Mouse (Mus musculus): ENCODE measurements around the gene Hif3a. TPM values are rescaled to one million over a fixed set of nuclear protein-coding genes. Genes with fewer than 3 reads are reported as not detected.

Hif3a gene
- total and polyA plus RNA-seq, 3 experiments, result 8.0 to 37.9 TPM; not detected in 1

GRCm38 (mm10) chr7:17059463-17059844 is 2.8 kb downstream of the Hif3a start:
- Histone ChIP-seq H3K4me1 (ENCODE audit: control insufficient read depth in 1 of 2, insufficient read depth in 2 of 2, low read length in 2 of 2) (peaks cover 8 to 47% of the 10 kb centered on the region in 2 experiments), H3K4me3 (ENCODE audit: control insufficient read depth in 1 of 2, insufficient read depth in 1 of 2, low read depth in 2 of 2, low read length in 2 of 2) (peak overlapping the region; percentile 59 to 61)
- peak; percentile 65 for DNase-seq (ENCODE audit: low read depth, low spot score)

GRCm38 (mm10) chr7:17058816-17059462 is 3.3 kb downstream of the Hif3a start:
- H3K4me3 ChIP-seq (ENCODE audit: control insufficient read depth in 1 of 2, insufficient read depth in 1 of 2, low read depth in 2 of 2, low read length in 2 of 2), result peak overlapping the region; percentile 59 to 61
- peaks cover 8 to 47% of the 10 kb centered on the region in 2 experiments for H3K4me1 ChIP-seq (ENCODE audit: control insufficient read depth in 1 of 2, insufficient read depth in 2 of 2, low read length in 2 of 2)
- peaks cover 9% of the 10 kb centered on the region; the same call in 1 of the 2 replicates for H3K79me2 ChIP-seq (ENCODE audit: control insufficient read depth, insufficient read depth, low read length, poor library complexity)
- H3K27me3 ChIP-seq (ENCODE audit: control insufficient read depth in 1 of 2, insufficient read depth in 2 of 2, low read length in 2 of 2), result no peaks in the 10 kb centered on the region
- peak overlapping the region; percentile 100 for H3K27ac ChIP-seq (ENCODE audit: control insufficient read depth, low read depth, low read length)
- peak overlapping the region; percentile 87 for H3K9ac ChIP-seq (ENCODE audit: control insufficient read depth, low read depth, low read length, poor library complexity, severe bottlenecking)
- peak; percentile 91 for DNase-seq (ENCODE audit: low read depth, low spot score)
- no peaks in the 10 kb centered on the region for H3K9me3 ChIP-seq (replicated peaks; ENCODE audit: insufficient read depth, low read length)
- peaks cover 0 to 33% of the 10 kb centered on the region in 2 experiments; a peak in 2 of 4 replicates for H3K36me3 ChIP-seq (ENCODE audit: control insufficient read depth in 1 of 2, insufficient read depth in 2 of 2, low read length in 2 of 2)
- TF ChIP-seq CHD1 (IDR thresholded peaks at IDR 0.05; ENCODE audit: low read depth, low read length) (peak; percentile 96), BHLHE40 (IDR thresholded peaks at IDR 0.05; ENCODE audit: borderline replicate concordance, low read depth, low read length) (peak; percentile 98), ZKSCAN1 (IDR thresholded peaks at IDR 0.05; ENCODE audit: low read depth, low read length) (no peak), MXI1 (IDR thresholded peaks at IDR 0.05; ENCODE audit: low read depth, low read length) (peak; percentile 84), NRF1 (IDR thresholded peaks at IDR 0.05; ENCODE audit: insufficient read depth, low read depth, low read length, poor library complexity, severe bottlenecking) (no peak), ELF1 (IDR thresholded peaks at IDR 0.05; ENCODE audit: low read depth, low read length) (no peak), MYB (IDR thresholded peaks at IDR 0.05; ENCODE audit: low read depth, low read length) (no peak), RCOR1 (IDR thresholded peaks at IDR 0.05; ENCODE audit: low read depth, low read length) (no peak), TBP (IDR thresholded peaks at IDR 0.05; ENCODE audit: low read depth, low read length) (no peak), NELFE (IDR thresholded peaks at IDR 0.05; ENCODE audit: low read depth, low read length) (peak; percentile 12; the same call in 1 of the 2 replicates), E2F4 (IDR thresholded peaks at IDR 0.05; ENCODE audit: borderline replicate concordance, low read depth, low read length) (no peak), KAT2A (conservative IDR thresholded peaks at IDR 0.05; ENCODE audit: low read depth, low read length) (no peak), USF2 (IDR thresholded peaks at IDR 0.05; ENCODE audit: borderline replicate concordance in 1 of 2, insufficient read depth in 1 of 2, low read depth in 1 of 2, low read length in 2 of 2) (no peak), ZNF384 (IDR thresholded peaks at IDR 0.05; ENCODE audit: low read depth, low read length) (no peak), TCF12 (IDR thresholded peaks at IDR 0.05; ENCODE audit: low read depth, low read length) (no peak), MAX (IDR thresholded peaks at IDR 0.05; ENCODE audit: low read length) (peak; percentile 85), CHD2 (IDR thresholded peaks at IDR 0.05; ENCODE audit: low read length) (no peak), MEF2A (IDR thresholded peaks at IDR 0.05; ENCODE audit: extremely low read depth, insufficient replicate concordance, low read depth, low read length, poor library complexity, severe bottlenecking) (no peak), EP300 (IDR thresholded peaks at IDR 0.05; ENCODE audit: low read depth in 1 of 2, low read length in 2 of 2) (peak; percentile 45 to 49), MAFK (IDR thresholded peaks at IDR 0.05; ENCODE audit: borderline replicate concordance, low read depth, low read length) (no peak), SMC3 (IDR thresholded peaks at IDR 0.05; ENCODE audit: low read depth, low read length) (no peak), ETS1 (IDR thresholded peaks at IDR 0.05; ENCODE audit: low read depth, low read length) (peak; percentile 87), MYC (IDR thresholded peaks at IDR 0.05; ENCODE audit: low read depth, low read length) (peak; percentile 93), ZMIZ1 (IDR thresholded peaks at IDR 0.05; ENCODE audit: low read depth, low read length) (0 out of 2 replicates have a peak, but pooled peaks have one; percentile 40), ZC3H11A (IDR thresholded peaks at IDR 0.05; ENCODE audit: low read depth, low read length) (no peak), POLR2A (IDR thresholded peaks at IDR 0.05; ENCODE audit: control insufficient read depth in 1 of 2, insufficient read depth in 1 of 2, low read depth in 1 of 2, low read length in 2 of 2, poor library complexity in 1 of 2) (peak; percentile 22 to 49; a peak in 1 of 4 replicates)

More at GRCm38 (mm10) chr7:17059463-17059844, 2.8 kb downstream of the Hif3a start:
- Histone ChIP-seq H3K36me3 (ENCODE audit: control insufficient read depth in 1 of 2, insufficient read depth in 2 of 2, low read length in 2 of 2) (peaks cover 0 to 33% of the 10 kb centered on the region in 2 experiments; a peak in 2 of 4 replicates), H3K27me3 (ENCODE audit: control insufficient read depth in 1 of 2, insufficient read depth in 2 of 2, low read length in 2 of 2) (no peaks in the 10 kb centered on the region), H3K9me3 (replicated peaks; ENCODE audit: insufficient read depth, low read length) (no peaks in the 10 kb centered on the region), H3K9ac (ENCODE audit: control insufficient read depth, low read depth, low read length, poor library complexity, severe bottlenecking) (peak overlapping the region; percentile 87), H3K27ac (ENCODE audit: control insufficient read depth, low read depth, low read length) (peak overlapping the region; percentile 100), H3K79me2 (ENCODE audit: control insufficient read depth, insufficient read depth, low read length, poor library complexity) (peaks cover 9% of the 10 kb centered on the region; the same call in 1 of the 2 replicates)
- TF ChIP-seq CTCF (IDR thresholded peaks at IDR 0.05 in 2 of 3, conservative IDR thresholded peaks at IDR 0.05 in 1 of 3; ENCODE audit: control insufficient read depth in 1 of 3, insufficient read depth in 1 of 3, low read depth in 2 of 3, low read length in 3 of 3, poor library complexity in 1 of 3, severe bottlenecking in 1 of 3) (no peak), TCF12 (IDR thresholded peaks at IDR 0.05; ENCODE audit: low read depth, low read length) (no peak), MAZ (IDR thresholded peaks at IDR 0.05; ENCODE audit: low read depth, low read length) (no peak), NRF1 (IDR thresholded peaks at IDR 0.05; ENCODE audit: insufficient read depth, low read depth, low read length, poor library complexity, severe bottlenecking) (no peak), ZKSCAN1 (IDR thresholded peaks at IDR 0.05; ENCODE audit: low read depth, low read length) (no peak), GATA1 (IDR thresholded peaks at IDR 0.05; ENCODE audit: low read depth, low read length) (no peak), MEF2A (IDR thresholded peaks at IDR 0.05; ENCODE audit: extremely low read depth, insufficient replicate concordance, low read depth, low read length, poor library complexity, severe bottlenecking) (no peak), KAT2A (conservative IDR thresholded peaks at IDR 0.05; ENCODE audit: low read depth, low read length) (no peak), CHD2 (IDR thresholded peaks at IDR 0.05; ENCODE audit: low read length) (no peak)

All from MEL (cell line).